8 mouse cellular contexts compared by ENCODE assay signal in the genomic region with DNA sequence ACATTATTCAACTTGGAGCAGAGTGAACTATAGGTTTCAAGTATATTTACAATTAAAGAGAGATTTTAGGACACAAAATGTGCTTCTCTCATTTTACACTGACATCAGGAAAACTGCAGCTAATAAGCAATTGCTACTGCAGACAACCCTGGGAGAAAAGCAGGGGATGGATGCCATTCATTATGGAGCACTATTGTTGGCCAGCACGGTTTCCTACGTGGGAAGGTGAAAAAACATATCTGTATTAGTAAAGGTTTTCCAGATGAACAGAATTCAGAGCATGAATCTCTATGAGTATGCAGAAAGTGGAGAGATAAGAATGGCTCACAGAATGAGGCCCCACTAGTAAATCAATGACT. TPM values are rescaled to one million over a fixed set of nuclear protein-coding genes. Genes with fewer than 3 reads are reported as not detected.
DNase-seq lines count a peak whose midpoint lies in the region; ATAC-seq and TF ChIP-seq lines count a peak whose summit lies in the region.
"Not testable (repeated sequence)": the region's sequence is repeated elsewhere in the genome, so short reads cannot be mapped to it uniquely, and the experiment has no call there.

No protein-coding gene starts in this region.

- not testable (repeated sequence) for TF ChIP-seq CTCF in cerebellum, adult 2 months (IDR thresholded peaks at IDR 0.05; ENCODE audit: borderline replicate concordance, insufficient read depth, low read depth, low read length); hindbrain, postnatal 0 days (IDR thresholded peaks at IDR 0.05; ENCODE audit: low read depth); liver, postnatal 0 days (IDR thresholded peaks at IDR 0.05; ENCODE audit: low read depth)

- not testable (repeated sequence) for DNase-seq in cerebellum, adult 2 months; hindbrain, postnatal 0 days (ENCODE audit: low spot score); limb, embryonic 10.5 days (ENCODE audit: low spot score); liver, postnatal 0 days

- peak overlapping the region; percentile 62 for H3K4me2 ChIP-seq in forebrain, embryonic 12.5 days
- H3K4me2 ChIP-seq in heart, embryonic 13.5 days: peak overlapping the region; percentile 83
- H3K4me2 ChIP-seq in hindbrain, postnatal 0 days (ENCODE audit: low read depth, low read length): peak overlapping the region; percentile 65; the same call in 1 of the 2 replicates
- peak overlapping the region; percentile 74 for H3K4me2 ChIP-seq in liver, postnatal 0 days (ENCODE audit: low read depth, low read length)
- H3K4me2 ChIP-seq in midbrain, embryonic 15.5 days: peak overlapping the region; percentile 64
- H3K4me2 ChIP-seq in stomach, embryonic 14.5 days (replicated peaks; ENCODE audit: low read depth, low read length): peak overlapping the region; percentile 34

- ATAC-seq in forebrain, embryonic 12.5 days (ENCODE audit: low FRiP score): peak; percentile 31; the same call in 1 of the 2 replicates
- not testable (repeated sequence) for ATAC-seq in heart, embryonic 13.5 days (ENCODE audit: extremely low read depth, insufficient number of reproducible peaks, low FRiP score, low TSS enrichment); hindbrain, postnatal 0 days; liver, postnatal 0 days
- ATAC-seq in midbrain, embryonic 15.5 days (replicated peaks): peak; percentile 59
- ATAC-seq in stomach, embryonic 14.5 days (ENCODE audit: insufficient number of reproducible peaks, insufficient read depth, low FRiP score, low read depth): peak; percentile 53; the same call in 1 of the 2 replicates

- not testable (repeated sequence) for H3K27me3 ChIP-seq in cerebellum, adult 2 months (ENCODE audit: control insufficient read depth, insufficient read depth, low read length); forebrain, embryonic 12.5 days; heart, embryonic 13.5 days (replicated peaks); hindbrain, postnatal 0 days (ENCODE audit: insufficient read depth, low read length); limb, embryonic 10.5 days (ENCODE audit: low read depth, poor library complexity, severe bottlenecking); liver, postnatal 0 days (ENCODE audit: insufficient read depth, low read length); midbrain, embryonic 15.5 days (replicated peaks); stomach, embryonic 14.5 days (ENCODE audit: control insufficient read depth, insufficient read depth, low read length)

- H3K27ac ChIP-seq in cerebellum, adult 2 months (ENCODE audit: insufficient read depth, low read length); forebrain, embryonic 12.5 days; heart, embryonic 13.5 days (replicated peaks); hindbrain, postnatal 0 days; liver, postnatal 0 days (ENCODE audit: low read depth); midbrain, embryonic 15.5 days; stomach, embryonic 14.5 days (ENCODE audit: low read length): not testable (repeated sequence)
- H3K27ac ChIP-seq in limb, embryonic 10.5 days: peak overlapping the region; percentile 56; the same call in 1 of the 2 replicates

- WGBS in cerebellum, adult 2 months: 33% methylated on average over 2 of the region's 2 CpGs
- 58% methylated on average over 2 of the region's 2 CpGs for WGBS in forebrain, embryonic 12.5 days
- 46% methylated on average over 2 of the region's 2 CpGs for WGBS in heart, embryonic 13.5 days
- 17% methylated on average over 2 of the region's 2 CpGs for WGBS in hindbrain, postnatal 0 days
- WGBS in limb, embryonic 10.5 days: 82% methylated on average over 2 of the region's 2 CpGs
- 47% methylated on average over 2 of the region's 2 CpGs for whole genome bisulfite sequencing in liver, postnatal 0 days (ENCODE audit: insufficient replicate concordance)
- 47% methylated on average over 2 of the region's 2 CpGs for WGBS in midbrain, embryonic 15.5 days
- 55% methylated on average over 2 of the region's 2 CpGs for WGBS in stomach, embryonic 14.5 days

- H3K4me1 ChIP-seq in cerebellum, adult 2 months (ENCODE audit: control insufficient read depth, insufficient read depth, low read length); forebrain, embryonic 12.5 days; heart, embryonic 13.5 days; hindbrain, postnatal 0 days (ENCODE audit: insufficient read depth, low read length); limb, embryonic 10.5 days; liver, postnatal 0 days (ENCODE audit: insufficient read depth); midbrain, embryonic 15.5 days; stomach, embryonic 14.5 days (ENCODE audit: control insufficient read depth, insufficient read depth, low read length): not testable (repeated sequence)

- TF ChIP-seq EP300 in liver, postnatal 0 days (IDR thresholded peaks at IDR 0.05; ENCODE audit: low read depth): not testable (repeated sequence)

- not testable (repeated sequence) for H3K9me3 ChIP-seq in forebrain, embryonic 12.5 days; heart, embryonic 13.5 days; hindbrain, postnatal 0 days (ENCODE audit: low read length); limb, embryonic 10.5 days (replicated peaks); liver, postnatal 0 days (ENCODE audit: low read length); midbrain, embryonic 15.5 days; stomach, embryonic 14.5 days (ENCODE audit: control insufficient read depth, low read depth, low read length)

- not testable (repeated sequence) for H3K36me3 ChIP-seq in forebrain, embryonic 12.5 days (replicated peaks); hindbrain, postnatal 0 days (ENCODE audit: insufficient read depth, low read length); liver, postnatal 0 days (replicated peaks; ENCODE audit: insufficient read depth, low read length); midbrain, embryonic 15.5 days (replicated peaks); stomach, embryonic 14.5 days (ENCODE audit: control insufficient read depth, insufficient read depth, low read length)
- H3K36me3 ChIP-seq in heart, embryonic 13.5 days: peaks cover 11% of the 10 kb centered on the region
- H3K36me3 ChIP-seq in limb, embryonic 10.5 days: peaks cover 13% of the 10 kb centered on the region

- peak overlapping the region; percentile 83 for H3K4me3 ChIP-seq in cerebellum, adult 2 months (replicated peaks; ENCODE audit: insufficient read depth, low read depth, low read length)
- H3K4me3 ChIP-seq in forebrain, embryonic 12.5 days (replicated peaks): peak overlapping the region; percentile 53
- H3K4me3 ChIP-seq in heart, embryonic 13.5 days: peak overlapping the region; percentile 66
- peak overlapping the region; percentile 50 for H3K4me3 ChIP-seq in hindbrain, postnatal 0 days (ENCODE audit: low read length)
- H3K4me3 ChIP-seq in limb, embryonic 10.5 days: peak overlapping the region; percentile 60
- peak overlapping the region; percentile 51 for H3K4me3 ChIP-seq in liver, postnatal 0 days (ENCODE audit: low read depth, low read length)
- peak overlapping the region; percentile 61 for H3K4me3 ChIP-seq in midbrain, embryonic 15.5 days
- peak overlapping the region; percentile 36 for H3K4me3 ChIP-seq in stomach, embryonic 14.5 days (ENCODE audit: low read depth, low read length)

- not testable (repeated sequence) for TF ChIP-seq POLR2A in cerebellum, adult 2 months (IDR thresholded peaks at IDR 0.05; ENCODE audit: borderline replicate concordance, insufficient read depth, low read length)

- not testable (repeated sequence) for H3K9ac ChIP-seq in forebrain, embryonic 12.5 days; hindbrain, postnatal 0 days (replicated peaks; ENCODE audit: low read length); liver, postnatal 0 days (replicated peaks); stomach, embryonic 14.5 days (replicated peaks; ENCODE audit: low read depth, low read length)
- H3K9ac ChIP-seq in heart, embryonic 13.5 days: peak overlapping the region; percentile 62; the same call in 1 of the 2 replicates
- H3K9ac ChIP-seq in midbrain, embryonic 15.5 days: peak overlapping the region; percentile 40

RNA-seq across cellular contexts. Expression of a gene that starts 0.5 kb away (rescaled TPM):
- 2.9 and 3.9 TPM in 2 replicates for polyA plus RNA-seq in cerebellum, adult 2 months (2012; rRNA removed)
- polyA plus RNA-seq in forebrain, embryonic 12.5 days (2016; fragmentation: Nextera tagmentation; extraction: Ambion mirVana): 12.3 and 13.9 TPM in 2 replicates
- 5.7 and 7.0 TPM in 2 replicates for polyA plus RNA-seq in heart, embryonic 13.5 days (2015; fragmentation: Nextera tagmentation; extraction: Ambion mirVana)
- 1.5 and 3.1 TPM in 2 replicates for total RNA-seq in hindbrain, postnatal 0 days (2014; rRNA removed)
- polyA plus RNA-seq in hindbrain, postnatal 0 days (2015; fragmentation: Nextera tagmentation; extraction: Ambion mirVana): 4.3 and 4.8 TPM in 2 replicates
- polyA plus RNA-seq in limb, embryonic 10.5 days (2016; fragmentation: Nextera tagmentation; extraction: Ambion mirVana): 9.8 and 11.7 TPM in 2 replicates
- 0.28 and 0.80 TPM in 2 replicates for polyA plus RNA-seq in liver, postnatal 0 days (2015; fragmentation: Nextera tagmentation; extraction: Ambion mirVana)
- 10.2 and 11.5 TPM in 2 replicates for polyA plus RNA-seq in midbrain, embryonic 15.5 days (2015; fragmentation: Nextera tagmentation; extraction: Ambion mirVana)
- 13.3 and 13.8 TPM in 2 replicates for polyA plus RNA-seq in stomach, embryonic 14.5 days (2014; fragmentation: Nextera tagmentation; extraction: Ambion mirVana)

RNA-seq across cellular contexts. Expression of a gene that starts 25.6 kb away (rescaled TPM):
- polyA plus RNA-seq in cerebellum, adult 2 months (2012; rRNA removed): 7.2 and 7.6 TPM in 2 replicates
- 30.2 and 31.2 TPM in 2 replicates for polyA plus RNA-seq in forebrain, embryonic 12.5 days (2016; fragmentation: Nextera tagmentation; extraction: Ambion mirVana)
- 13.1 and 16.1 TPM in 2 replicates for polyA plus RNA-seq in heart, embryonic 13.5 days (2015; fragmentation: Nextera tagmentation; extraction: Ambion mirVana)
- 7.2 and 14.1 TPM in 2 replicates for total RNA-seq in hindbrain, postnatal 0 days (2014; rRNA removed)
- polyA plus RNA-seq in hindbrain, postnatal 0 days (2015; fragmentation: Nextera tagmentation; extraction: Ambion mirVana): 13.1 and 15.7 TPM in 2 replicates
- 24.7 and 30.5 TPM in 2 replicates for polyA plus RNA-seq in limb, embryonic 10.5 days (2016; fragmentation: Nextera tagmentation; extraction: Ambion mirVana)
- polyA plus RNA-seq in liver, postnatal 0 days (2015; fragmentation: Nextera tagmentation; extraction: Ambion mirVana): 2.2 and 2.4 TPM in 2 replicates
- polyA plus RNA-seq in midbrain, embryonic 15.5 days (2015; fragmentation: Nextera tagmentation; extraction: Ambion mirVana): 35.2 and 36.6 TPM in 2 replicates
- 33.9 and 34.3 TPM in 2 replicates for polyA plus RNA-seq in stomach, embryonic 14.5 days (2014; fragmentation: Nextera tagmentation; extraction: Ambion mirVana)
